Mouse (Mus musculus) ovary, postnatal 10 days (tissue): ENCODE results near the gene Gm48551.

Experiments used
- DNase-seq: peaks from one replicate; pipeline ENCODE4 v3.0.0; 2022; ENCODE audit warnings: low spot score

Gene Gm48551

GRCm38 (mm10) chr10:81383802-81384604, at the start of gene Gm48551, which contains the start of gene Dohh:
Gm48551 (plus strand) TSS chr10:81384466.
Dohh (plus strand) TSS chr10:81384428.
- peak; percentile 96 for DNase-seq

- no peak for DNase-seq
These were observed 48.6 kb upstream of the Gm48551 start for GRCm38 (mm10) chr10:81335393-81336340.

GRCm38 (mm10) chr10:81336558-81336957, 47.7 kb upstream of the Gm48551 start:
- no peak for DNase-seq

GRCm38 (mm10) chr10:81340551-81341332, 43.5 kb upstream of the Gm48551 start:
- no peak for DNase-seq

GRCm38 (mm10) chr10:81341333-81341949, 42.8 kb upstream of the Gm48551 start:
- no peak for DNase-seq

GRCm38 (mm10) chr10:81342686-81343505, 41.4 kb upstream of the Gm48551 start, which contains the start of gene Gipc3:
Gipc3 (minus strand) TSS chr10:81343266.
- DNase-seq, result no peak

GRCm38 (mm10) chr10:81344421-81345161, 39.7 kb upstream of the Gm48551 start:
- no peak for DNase-seq

- DNase-seq, result no peak
These were observed 39.1 kb upstream of the Gm48551 start for GRCm38 (mm10) chr10:81345162-81345534.

GRCm38 (mm10) chr10:81346453-81347067, 37.7 kb upstream of the Gm48551 start:
- no peak for DNase-seq

- no peak for DNase-seq
These were observed 35.1 kb upstream of the Gm48551 start for GRCm38 (mm10) chr10:81349146-81349545.

GRCm38 (mm10) chr10:81349961-81350350, 34.3 kb upstream of the Gm48551 start:
- no peak for DNase-seq

GRCm38 (mm10) chr10:81350351-81351063, 33.8 kb upstream of the Gm48551 start, which contains the start of gene Hmg20b:
Hmg20b (minus strand) TSS chr10:81350480.
- peak; percentile 95 for DNase-seq

GRCm38 (mm10) chr10:81351678-81352291, 32.5 kb upstream of the Gm48551 start:
- no peak for DNase-seq

- DNase-seq, result no peak
These were observed 29.4 kb upstream of the Gm48551 start for GRCm38 (mm10) chr10:81354738-81355477.

GRCm38 (mm10) chr10:81355533-81355932, 28.7 kb upstream of the Gm48551 start:
- DNase-seq, result no peak

GRCm38 (mm10) chr10:81356352-81356990, 27.8 kb upstream of the Gm48551 start:
- DNase-seq, result no peak
